Mouse (Mus musculus): ENCODE measurements around the gene Atrnl1. TPM values are rescaled to one million over a fixed set of nuclear protein-coding genes. Genes with fewer than 3 reads are reported as not detected.

The Atrnl1 gene
- polyA plus RNA-seq, 1 experiment: 18.6 TPM

GRCm38 (mm10) chr19:57823446-57823845 is 212.6 kb downstream of the Atrnl1 start:
- H3K4me3 ChIP-seq (replicated peaks; ENCODE audit: extremely low read depth, low read depth, low read length): no peak overlapping the region
- 36% methylated on average over 4 of the region's 4 CpGs for WGBS
- no peak for TF ChIP-seq CTCF (IDR thresholded peaks at IDR 0.05; ENCODE audit: insufficient read depth, low read length)
- TF ChIP-seq POLR2A (IDR thresholded peaks at IDR 0.05; ENCODE audit: borderline replicate concordance, extremely low read depth, low read depth, low read length): no peak
- no peaks in the 10 kb centered on the region; the same call in 1 of the 2 replicates for H3K4me1 ChIP-seq (ENCODE audit: control insufficient read depth, insufficient read depth, low read length)
- DNase-seq: no peak

- WGBS: 84% methylated on average over 13 of the region's 13 CpGs
- H3K4me1 ChIP-seq (ENCODE audit: control insufficient read depth, insufficient read depth, low read length): no peaks in the 10 kb centered on the region; the same call in 1 of the 2 replicates
- TF ChIP-seq CTCF (IDR thresholded peaks at IDR 0.05; ENCODE audit: insufficient read depth, low read length) (no peak), POLR2A (IDR thresholded peaks at IDR 0.05; ENCODE audit: borderline replicate concordance, extremely low read depth, low read depth, low read length) (no peak)
- no peak overlapping the region for H3K4me3 ChIP-seq (replicated peaks; ENCODE audit: extremely low read depth, low read depth, low read length)
- DNase-seq: no peak
Measured at GRCm38 (mm10) chr19:57825271-57826207, 214.7 kb downstream of the Atrnl1 start.

- H3K4me1 ChIP-seq (ENCODE audit: control insufficient read depth, insufficient read depth, low read length): no peaks in the 10 kb centered on the region
- DNase-seq: no peak
- WGBS: 85% methylated on average over 7 of the region's 7 CpGs
- TF ChIP-seq CTCF (IDR thresholded peaks at IDR 0.05; ENCODE audit: insufficient read depth, low read length) (no peak), POLR2A (IDR thresholded peaks at IDR 0.05; ENCODE audit: borderline replicate concordance, extremely low read depth, low read depth, low read length) (no peak)
- H3K4me3 ChIP-seq (replicated peaks; ENCODE audit: extremely low read depth, low read depth, low read length): no peak overlapping the region
Measured at GRCm38 (mm10) chr19:57833083-57833482, 222.2 kb downstream of the Atrnl1 start.

- TF ChIP-seq POLR2A (IDR thresholded peaks at IDR 0.05; ENCODE audit: borderline replicate concordance, extremely low read depth, low read depth, low read length) (no peak), CTCF (IDR thresholded peaks at IDR 0.05; ENCODE audit: insufficient read depth, low read length) (no peak)
- H3K4me1 ChIP-seq (ENCODE audit: control insufficient read depth, insufficient read depth, low read length): no peaks in the 10 kb centered on the region
- WGBS: 60% methylated on average over 6 of the region's 6 CpGs
- no peak overlapping the region for H3K4me3 ChIP-seq (replicated peaks; ENCODE audit: extremely low read depth, low read depth, low read length)
- DNase-seq: no peak
Measured at GRCm38 (mm10) chr19:57837882-57838281, 227.0 kb downstream of the Atrnl1 start.

- TF ChIP-seq POLR2A (IDR thresholded peaks at IDR 0.05; ENCODE audit: borderline replicate concordance, extremely low read depth, low read depth, low read length) (no peak), CTCF (IDR thresholded peaks at IDR 0.05; ENCODE audit: insufficient read depth, low read length) (no peak)
- Histone ChIP-seq H3K4me1 (ENCODE audit: control insufficient read depth, insufficient read depth, low read length) (no peaks in the 10 kb centered on the region), H3K4me3 (replicated peaks; ENCODE audit: extremely low read depth, low read depth, low read length) (no peak overlapping the region)
- 81% methylated on average over 9 of the region's 9 CpGs for WGBS
- no peak for DNase-seq
Measured at GRCm38 (mm10) chr19:57838546-57838945, 227.7 kb downstream of the Atrnl1 start.

- DNase-seq: no peak
- WGBS: 68% methylated on average over 7 of the region's 7 CpGs
- Histone ChIP-seq H3K4me3 (replicated peaks; ENCODE audit: extremely low read depth, low read depth, low read length) (no peak overlapping the region), H3K4me1 (ENCODE audit: control insufficient read depth, insufficient read depth, low read length) (no peaks in the 10 kb centered on the region)
- no peak for TF ChIP-seq POLR2A (IDR thresholded peaks at IDR 0.05; ENCODE audit: borderline replicate concordance, extremely low read depth, low read depth, low read length)
- no peak for TF ChIP-seq CTCF (IDR thresholded peaks at IDR 0.05; ENCODE audit: insufficient read depth, low read length)
Measured at GRCm38 (mm10) chr19:57849915-57850314, 239.1 kb downstream of the Atrnl1 start.

- no peak overlapping the region for H3K4me3 ChIP-seq (replicated peaks; ENCODE audit: extremely low read depth, low read depth, low read length)
- WGBS: 60% methylated on average over 4 of the region's 4 CpGs
- peak; percentile 32 for DNase-seq
- no peaks in the 10 kb centered on the region for H3K4me1 ChIP-seq (ENCODE audit: control insufficient read depth, insufficient read depth, low read length)
- TF ChIP-seq CTCF (IDR thresholded peaks at IDR 0.05; ENCODE audit: insufficient read depth, low read length): no peak
- TF ChIP-seq POLR2A (IDR thresholded peaks at IDR 0.05; ENCODE audit: borderline replicate concordance, extremely low read depth, low read depth, low read length): no peak
Measured at GRCm38 (mm10) chr19:57868350-57868749, 257.5 kb downstream of the Atrnl1 start.

GRCm38 (mm10) chr19:57870871-57871270 is 260.0 kb downstream of the Atrnl1 start:
- Histone ChIP-seq H3K4me1 (ENCODE audit: control insufficient read depth, insufficient read depth, low read length) (no peaks in the 10 kb centered on the region), H3K4me3 (replicated peaks; ENCODE audit: extremely low read depth, low read depth, low read length) (no peak overlapping the region)
- no peak for DNase-seq
- TF ChIP-seq CTCF (IDR thresholded peaks at IDR 0.05; ENCODE audit: insufficient read depth, low read length) (no peak), POLR2A (IDR thresholded peaks at IDR 0.05; ENCODE audit: borderline replicate concordance, extremely low read depth, low read depth, low read length) (no peak)
- 63% methylated on average over 13 of the region's 13 CpGs for WGBS

GRCm38 (mm10) chr19:57876057-57876456 is 265.2 kb downstream of the Atrnl1 start:
- TF ChIP-seq POLR2A (IDR thresholded peaks at IDR 0.05; ENCODE audit: borderline replicate concordance, extremely low read depth, low read depth, low read length): no peak
- peak; percentile 42 for TF ChIP-seq CTCF (IDR thresholded peaks at IDR 0.05; ENCODE audit: insufficient read depth, low read length)
- Histone ChIP-seq H3K4me1 (ENCODE audit: control insufficient read depth, insufficient read depth, low read length) (no peaks in the 10 kb centered on the region), H3K4me3 (replicated peaks; ENCODE audit: extremely low read depth, low read depth, low read length) (no peak overlapping the region)
- no peak for DNase-seq
- 89% methylated on average over 6 of the region's 6 CpGs for WGBS

- Histone ChIP-seq H3K4me1 (ENCODE audit: control insufficient read depth, insufficient read depth, low read length) (no peaks in the 10 kb centered on the region), H3K4me3 (replicated peaks; ENCODE audit: extremely low read depth, low read depth, low read length) (no peak overlapping the region)
- TF ChIP-seq CTCF (IDR thresholded peaks at IDR 0.05; ENCODE audit: insufficient read depth, low read length): no peak
- no peak for TF ChIP-seq POLR2A (IDR thresholded peaks at IDR 0.05; ENCODE audit: borderline replicate concordance, extremely low read depth, low read depth, low read length)
- 89% methylated on average over 4 of the region's 4 CpGs for WGBS
- DNase-seq: no peak
Measured at GRCm38 (mm10) chr19:57877343-57877742, 266.5 kb downstream of the Atrnl1 start.
